Mouse (Mus musculus) retina, postnatal 7 days (tissue): ENCODE measurements at regions not wholly inside any gene's neighbourhood (a gene's known extent, or its start where the extent isn't known, plus 50 kb on each side); places are given as distances from the start of the nearest gene placed in this dataset.

ENCODE experiments used
- DNase-seq: peaks from one replicate; pipeline ENCODE4 v3.0.0-alpha.2; 2012; ENCODE audit warnings: low read depth, low spot score

- DNase-seq: no peak
These were observed 142.8 kb downstream of the Gm10260 start for GRCm38 (mm10) chr13:97617511-97618189.

- no peak for DNase-seq
These were observed 143.5 kb downstream of the Gm10260 start for GRCm38 (mm10) chr13:97616919-97617318.

GRCm38 (mm10) chr13:97607221-97607723, 153.2 kb downstream of the Gm10260 start:
- DNase-seq: no peak

GRCm38 (mm10) chr13:97604451-97604850, 156.0 kb downstream of the Gm10260 start:
- no peak for DNase-seq

- no peak for DNase-seq
These were observed 159.2 kb downstream of the Gm10260 start for GRCm38 (mm10) chr13:97601135-97601730.

- no peak for DNase-seq
These were observed 160.3 kb downstream of the Gm10260 start for GRCm38 (mm10) chr13:97600136-97600535.

- no peak for DNase-seq
These were observed 161.7 kb downstream of the Gm10260 start for GRCm38 (mm10) chr13:97598507-97599431.

GRCm38 (mm10) chr13:97594851-97595250, 165.6 kb downstream of the Gm10260 start:
- DNase-seq: no peak

GRCm38 (mm10) chr13:97589626-97590025, 170.8 kb downstream of the Gm10260 start:
- no peak for DNase-seq

- no peak for DNase-seq
These were observed 172.3 kb downstream of the Gm10260 start for GRCm38 (mm10) chr13:97588085-97588484.

- no peak for DNase-seq
These were observed 173.3 kb downstream of the Gm10260 start for GRCm38 (mm10) chr13:97587088-97587487.

- DNase-seq: no peak
These were observed 176.4 kb downstream of the Gm10260 start for GRCm38 (mm10) chr13:97584045-97584444.

GRCm38 (mm10) chr13:97581380-97581779, 179.1 kb downstream of the Gm10260 start:
- DNase-seq: no peak

GRCm38 (mm10) chr13:97580241-97580874, 180.1 kb downstream of the Gm10260 start:
- DNase-seq: no peak

- no peak for DNase-seq
These were observed 181.8 kb downstream of the Gm10260 start for GRCm38 (mm10) chr13:97578595-97578994.

GRCm38 (mm10) chr13:97577081-97577785, 183.2 kb downstream of the Gm10260 start:
- DNase-seq: no peak

- no peak for DNase-seq
These were observed 186.8 kb downstream of the Gm10260 start for GRCm38 (mm10) chr13:97573601-97574000.

- DNase-seq: no peak
These were observed 188.1 kb downstream of the Gm10260 start for GRCm38 (mm10) chr13:97572352-97572751.

GRCm38 (mm10) chr13:97570009-97570408, 190.4 kb downstream of the Gm10260 start:
- no peak for DNase-seq

- no peak for DNase-seq
These were observed 192.8 kb downstream of the Gm10260 start for GRCm38 (mm10) chr13:97567632-97568031.

GRCm38 (mm10) chr13:97566071-97566470, 194.4 kb downstream of the Gm10260 start:
- DNase-seq: no peak
